Mouse (Mus musculus): ENCODE results near the gene Il1f10. TPM values are rescaled to one million over a fixed set of nuclear protein-coding genes. Genes with fewer than 3 reads are reported as not detected.

Gene Il1f10
- total RNA-seq (2022) = not detected

- DNase-seq (ENCODE audit: low spot score in 2 of 2) = no peak
Measured at GRCm38 (mm10) chr2:24290896-24291295, at the start of gene Il1f10. TSS of gene Il1f10 (plus strand) at chr2:24291196.

- DNase-seq (ENCODE audit: low spot score in 2 of 2) = no peak
Measured at GRCm38 (mm10) chr2:24267503-24267902, 23.5 kb upstream of the Il1f10 start.

- no peak for DNase-seq (ENCODE audit: low spot score in 2 of 2)
Measured at GRCm38 (mm10) chr2:24273619-24274018, 17.4 kb upstream of the Il1f10 start.

- no peak for DNase-seq (ENCODE audit: low spot score in 2 of 2)
Measured at GRCm38 (mm10) chr2:24275146-24275545, 15.8 kb upstream of the Il1f10 start.

GRCm38 (mm10) chr2:24276654-24277053 is 14.3 kb upstream of the Il1f10 start, which contains the start of gene Il1f5:
TSS of gene Il1f5 (plus strand) at chr2:24276954.
- DNase-seq (ENCODE audit: low spot score in 2 of 2) = no peak

GRCm38 (mm10) chr2:24294616-24295015 is 3.6 kb downstream of the Il1f10 start:
- DNase-seq (ENCODE audit: low spot score in 2 of 2) = no peak

GRCm38 (mm10) chr2:24296837-24297236 is 5.8 kb downstream of the Il1f10 start:
- DNase-seq (ENCODE audit: low spot score in 2 of 2) = no peak

- no peak for DNase-seq (ENCODE audit: low spot score in 2 of 2)
Measured at GRCm38 (mm10) chr2:24311302-24312001, 20.5 kb downstream of the Il1f10 start.

GRCm38 (mm10) chr2:24316919-24317318 is 25.9 kb downstream of the Il1f10 start:
- DNase-seq (ENCODE audit: low spot score in 2 of 2) = no peak

GRCm38 (mm10) chr2:24317919-24318598 is 27.1 kb downstream of the Il1f10 start:
- DNase-seq (ENCODE audit: low spot score in 2 of 2) = no peak

GRCm38 (mm10) chr2:24335333-24335732 is 44.3 kb downstream of the Il1f10 start:
- no peak for DNase-seq (ENCODE audit: low spot score in 2 of 2)

- DNase-seq (ENCODE audit: low spot score in 2 of 2) = no peak
Measured at GRCm38 (mm10) chr2:24336545-24336944, 45.5 kb downstream of the Il1f10 start, which contains the start of gene Il1rn. TSS of gene Il1rn (plus strand) at chr2:24336853.

GRCm38 (mm10) chr2:24341395-24341885 is 50.4 kb downstream of the Il1f10 start:
- DNase-seq (ENCODE audit: low spot score in 2 of 2) = no peak

Other genes with a start within 250 kb of the Il1f10 start
- 10 to 100 TPM; 27.1 to 31.8 (median 29.0) TPM for gene Hnmt, start 241.8 kb upstream of the Il1f10 start, total RNA-seq (2022)
- gene Tbpl2, start 194.6 kb upstream of the Il1f10 start, total RNA-seq (2022) = not detected
- gene Il1f8, start 138.0 kb upstream of the Il1f10 start, total RNA-seq (2022) = not detected
- gene Il1f9, start 104.7 kb upstream of the Il1f10 start, total RNA-seq (2022) = not detected
- not detected for gene Il1f6, start 75.8 kb upstream of the Il1f10 start, total RNA-seq (2022)
- gene Il1f5, start 14.2 kb upstream of the Il1f10 start, total RNA-seq (2022) = under 1 TPM in 2 of 4 experiments, not detected in 2; 0.13 to 0.19 TPM
- gene Il1rn, start 45.7 kb downstream of the Il1f10 start, total RNA-seq (2022) = not detected
- 1 to 10 TPM in 3 of 4 experiments, under 1 TPM in 1; 0.95 to 3.3 (median 1.8) TPM for gene Psd4, start 76.4 kb downstream of the Il1f10 start, total RNA-seq (2022)
- gene Pax8, start 184.4 kb downstream of the Il1f10 start, total RNA-seq (2022) = not detected